Mouse (Mus musculus): Measurements from ENCODE around the gene Strn3. TPM values are rescaled to one million over a fixed set of nuclear protein-coding genes. Genes with fewer than 3 reads are reported as not detected.
"Not testable (repeated sequence)": the region's sequence is repeated elsewhere in the genome, so short reads cannot be mapped to it uniquely, and the experiment has no call there.

The Strn3 gene
- polyA plus RNA-seq, 1 experiment from 2014 or later = 55.2 TPM

- Histone ChIP-seq H3K9ac (ENCODE audit: low read length) (no peak overlapping the region), H3K27me3 (ENCODE audit: control insufficient read depth, insufficient read depth, low read length) (no peaks in the 10 kb centered on the region), H3K9me3 (ENCODE audit: control insufficient read depth, low read length) (no peaks in the 10 kb centered on the region), H3K4me3 (ENCODE audit: low read depth, low read length) (no peak overlapping the region), H3K4me1 (ENCODE audit: control insufficient read depth, insufficient read depth, low read length) (no peaks in the 10 kb centered on the region), H3K4me2 (no peak overlapping the region), H3K36me3 (ENCODE audit: control insufficient read depth, insufficient read depth, low read length) (no peaks in the 10 kb centered on the region), H3K27ac (ENCODE audit: low read depth, low read length) (no peak overlapping the region)
- 78% methylated on average over 2 of the region's 2 CpGs for WGBS
- DNase-seq (ENCODE audit: low spot score, missing footprints) = no peak
- ATAC-seq (ENCODE audit: low FRiP score) = no peak
These were observed 15.3 kb downstream of the Strn3 start for GRCm38 (mm10) chr12:51676442-51676841.

DNA sequence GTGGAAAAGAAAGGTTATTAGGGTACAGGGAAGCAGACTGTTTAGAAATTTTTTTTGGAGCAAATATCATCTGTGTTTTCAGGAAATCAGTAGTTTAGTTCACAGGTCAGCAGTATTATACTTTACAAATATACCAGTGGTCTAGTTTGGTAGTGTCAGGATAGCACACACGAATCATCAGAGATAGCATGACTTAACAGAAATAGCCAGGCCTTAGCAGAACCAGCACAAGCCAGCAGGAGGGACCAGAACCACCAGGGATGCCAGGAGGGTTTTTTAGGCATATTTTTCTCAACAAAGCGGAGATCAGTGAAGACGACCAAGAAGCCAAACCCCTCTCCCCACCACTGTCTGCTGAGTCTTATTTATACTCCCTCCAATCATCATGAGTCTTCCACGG, 18.4 kb downstream of the Strn3 start:
- ATAC-seq (ENCODE audit: low FRiP score) (no peak), DNase-seq (ENCODE audit: low spot score, missing footprints) (no peak)
- H3K27me3 ChIP-seq (ENCODE audit: control insufficient read depth, insufficient read depth, low read length) = no peaks in the 10 kb centered on the region
- no peaks in the 10 kb centered on the region for H3K36me3 ChIP-seq (ENCODE audit: control insufficient read depth, insufficient read depth, low read length)
- WGBS = 68% methylated on average over 4 of the region's 4 CpGs
- H3K4me3 ChIP-seq (ENCODE audit: low read depth, low read length) = no peak overlapping the region
- no peaks in the 10 kb centered on the region for H3K9me3 ChIP-seq (ENCODE audit: control insufficient read depth, low read length)
- H3K27ac ChIP-seq (ENCODE audit: low read depth, low read length) = no peak overlapping the region
- no peak overlapping the region for H3K9ac ChIP-seq (ENCODE audit: low read length)
- no peaks in the 10 kb centered on the region for H3K4me1 ChIP-seq (ENCODE audit: control insufficient read depth, insufficient read depth, low read length)
- no peak overlapping the region for H3K4me2 ChIP-seq

GRCm38 (mm10) chr12:51671231-51671891, 20.3 kb downstream of the Strn3 start:
- H3K4me1 ChIP-seq (ENCODE audit: control insufficient read depth, insufficient read depth, low read length) = no peaks in the 10 kb centered on the region
- H3K9me3 ChIP-seq (ENCODE audit: control insufficient read depth, low read length) = no peaks in the 10 kb centered on the region
- no peak overlapping the region for H3K27ac ChIP-seq (ENCODE audit: low read depth, low read length)
- no peak overlapping the region for H3K4me2 ChIP-seq
- 28% methylated on average over 5 of the region's 5 CpGs for WGBS
- H3K4me3 ChIP-seq (ENCODE audit: low read depth, low read length) = no peak overlapping the region
- no peaks in the 10 kb centered on the region for H3K27me3 ChIP-seq (ENCODE audit: control insufficient read depth, insufficient read depth, low read length)
- H3K36me3 ChIP-seq (ENCODE audit: control insufficient read depth, insufficient read depth, low read length) = no peaks in the 10 kb centered on the region
- no peak overlapping the region for H3K9ac ChIP-seq (ENCODE audit: low read length)
- DNase-seq (ENCODE audit: low spot score, missing footprints) (no peak), ATAC-seq (ENCODE audit: low FRiP score) (no peak)

DNA sequence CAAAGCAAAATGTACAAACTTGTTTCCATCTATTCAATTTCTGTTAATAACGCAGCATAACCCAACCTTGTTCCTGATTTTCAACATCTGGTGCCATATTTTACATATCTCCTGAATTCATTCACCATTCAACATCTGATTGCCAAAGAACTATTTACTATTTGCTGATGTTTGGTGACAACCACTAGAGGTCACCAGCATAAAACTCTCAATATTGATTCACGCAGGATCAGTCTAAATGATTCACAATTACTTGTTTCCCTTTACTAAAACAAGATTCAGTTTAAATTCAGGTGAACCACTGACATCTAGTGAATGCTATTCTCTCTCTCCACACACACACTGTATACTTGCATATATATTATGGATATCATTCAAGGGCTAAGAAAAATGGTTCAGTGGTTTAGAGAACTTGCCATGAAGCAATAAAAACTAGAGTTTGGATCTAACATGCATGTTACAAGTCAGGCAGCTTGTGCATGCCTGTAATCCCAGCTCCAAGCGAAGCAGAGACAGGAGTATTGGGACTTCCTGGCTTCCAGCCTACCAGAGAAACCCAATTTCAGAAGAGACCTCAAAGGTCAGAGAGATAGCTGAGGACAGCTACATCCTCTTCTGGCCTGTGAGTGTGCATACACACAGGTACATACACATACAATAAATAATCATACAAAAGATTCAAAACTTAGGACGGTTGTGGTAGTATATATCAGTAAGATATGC, 24.8 kb downstream of the Strn3 start:
- 79% methylated on average over 4 of the region's 4 CpGs for WGBS
- DNase-seq (ENCODE audit: low spot score, missing footprints) (no peak), ATAC-seq (ENCODE audit: low FRiP score) (no peak)
- Histone ChIP-seq H3K4me2 (no peak overlapping the region), H3K36me3 (ENCODE audit: control insufficient read depth, insufficient read depth, low read length) (no peaks in the 10 kb centered on the region), H3K9me3 (ENCODE audit: control insufficient read depth, low read length) (no peaks in the 10 kb centered on the region), H3K4me1 (ENCODE audit: control insufficient read depth, insufficient read depth, low read length) (no peaks in the 10 kb centered on the region), H3K27me3 (ENCODE audit: control insufficient read depth, insufficient read depth, low read length) (no peaks in the 10 kb centered on the region), H3K27ac (ENCODE audit: low read depth, low read length) (no peak overlapping the region), H3K9ac (ENCODE audit: low read length) (no peak overlapping the region), H3K4me3 (ENCODE audit: low read depth, low read length) (no peak overlapping the region)

DNA sequence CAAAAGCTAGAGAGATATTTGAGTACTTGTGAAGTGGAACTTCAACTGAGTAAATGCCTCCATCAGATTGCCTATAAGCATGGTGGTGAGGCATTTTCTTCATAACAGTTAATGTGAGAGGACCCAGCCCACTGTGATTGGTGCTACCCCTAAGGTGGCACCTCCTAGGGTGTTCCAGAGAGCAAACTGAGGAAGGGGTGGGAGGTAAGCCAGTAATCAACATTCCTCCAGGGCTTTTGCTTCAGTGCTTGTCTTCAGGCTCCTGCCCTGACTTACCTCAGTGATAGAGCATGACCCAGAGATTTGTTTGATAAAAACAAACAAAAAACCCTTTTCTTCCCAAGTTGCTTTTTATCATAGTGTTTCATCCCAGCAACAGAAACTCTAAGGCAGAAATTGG, 27.8 kb downstream of the Strn3 start:
- ATAC-seq (ENCODE audit: low FRiP score) (no peak), DNase-seq (ENCODE audit: low spot score, missing footprints) (no peak)
- Histone ChIP-seq H3K4me2 (no peak overlapping the region), H3K27me3 (ENCODE audit: control insufficient read depth, insufficient read depth, low read length) (no peaks in the 10 kb centered on the region), H3K9me3 (ENCODE audit: control insufficient read depth, low read length) (no peaks in the 10 kb centered on the region), H3K4me1 (ENCODE audit: control insufficient read depth, insufficient read depth, low read length) (no peaks in the 10 kb centered on the region), H3K36me3 (ENCODE audit: control insufficient read depth, insufficient read depth, low read length) (no peaks in the 10 kb centered on the region), H3K4me3 (ENCODE audit: low read depth, low read length) (no peak overlapping the region), H3K27ac (ENCODE audit: low read depth, low read length) (no peak overlapping the region), H3K9ac (ENCODE audit: low read length) (no peak overlapping the region)

GRCm38 (mm10) chr12:51663011-51663410, 28.7 kb downstream of the Strn3 start:
- no peaks in the 10 kb centered on the region for H3K36me3 ChIP-seq (ENCODE audit: control insufficient read depth, insufficient read depth, low read length)
- DNase-seq (ENCODE audit: low spot score, missing footprints) (no peak), ATAC-seq (ENCODE audit: low FRiP score) (no peak)
- H3K27ac ChIP-seq (ENCODE audit: low read depth, low read length) = no peak overlapping the region
- H3K27me3 ChIP-seq (ENCODE audit: control insufficient read depth, insufficient read depth, low read length) = no peaks in the 10 kb centered on the region
- no peak overlapping the region for H3K4me3 ChIP-seq (ENCODE audit: low read depth, low read length)
- H3K9me3 ChIP-seq (ENCODE audit: control insufficient read depth, low read length) = no peaks in the 10 kb centered on the region
- H3K4me1 ChIP-seq (ENCODE audit: control insufficient read depth, insufficient read depth, low read length) = no peaks in the 10 kb centered on the region
- H3K4me2 ChIP-seq = no peak overlapping the region
- H3K9ac ChIP-seq (ENCODE audit: low read length) = no peak overlapping the region

- DNase-seq (ENCODE audit: low spot score, missing footprints) (no peak), ATAC-seq (ENCODE audit: low FRiP score) (no peak)
- WGBS = 83% methylated on average over 1 of the region's 1 CpGs
- no peaks in the 10 kb centered on the region for H3K27me3 ChIP-seq (ENCODE audit: control insufficient read depth, insufficient read depth, low read length)
- H3K4me3 ChIP-seq (ENCODE audit: low read depth, low read length) = no peak overlapping the region
- H3K27ac ChIP-seq (ENCODE audit: low read depth, low read length) = no peak overlapping the region
- no peak overlapping the region for H3K9ac ChIP-seq (ENCODE audit: low read length)
- no peaks in the 10 kb centered on the region for H3K4me1 ChIP-seq (ENCODE audit: control insufficient read depth, insufficient read depth, low read length)
- no peak overlapping the region for H3K4me2 ChIP-seq
- peaks cover 4% of the 10 kb centered on the region for H3K36me3 ChIP-seq (ENCODE audit: control insufficient read depth, insufficient read depth, low read length)
- no peaks in the 10 kb centered on the region for H3K9me3 ChIP-seq (ENCODE audit: control insufficient read depth, low read length)
These were observed 35.7 kb downstream of the Strn3 start for GRCm38 (mm10) chr12:51655944-51656465.

DNA sequence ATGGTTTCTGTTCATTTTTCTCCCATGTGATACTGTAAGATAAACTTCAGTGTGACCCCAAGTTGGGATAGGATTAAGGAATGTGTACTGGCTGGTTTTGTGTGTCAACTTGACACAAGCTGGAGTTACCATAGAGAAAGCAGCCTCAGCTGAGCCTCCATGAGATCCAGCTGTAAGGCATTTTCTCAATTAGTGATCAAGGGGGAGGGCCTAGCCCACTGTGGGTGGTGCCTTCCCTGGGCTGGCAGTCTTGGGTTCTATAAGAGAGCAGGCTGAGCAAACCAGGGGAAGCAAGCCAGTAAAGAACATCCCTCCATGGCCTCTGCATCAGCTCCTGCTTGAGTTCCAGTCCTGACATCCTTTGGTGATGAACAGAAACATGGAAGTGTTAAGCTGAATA, 42.3 kb downstream of the Strn3 start:
- not testable (repeated sequence) for H3K4me3 ChIP-seq (ENCODE audit: low read depth, low read length); ATAC-seq (ENCODE audit: low FRiP score); H3K9me3 ChIP-seq (ENCODE audit: control insufficient read depth, low read length); H3K9ac ChIP-seq (ENCODE audit: low read length); DNase-seq (ENCODE audit: low spot score, missing footprints); H3K4me2 ChIP-seq; H3K36me3 ChIP-seq (ENCODE audit: control insufficient read depth, insufficient read depth, low read length); H3K27ac ChIP-seq (ENCODE audit: low read depth, low read length); H3K4me1 ChIP-seq (ENCODE audit: control insufficient read depth, insufficient read depth, low read length); H3K27me3 ChIP-seq (ENCODE audit: control insufficient read depth, insufficient read depth, low read length)

GRCm38 (mm10) chr12:51641871-51642270, 49.8 kb downstream of the Strn3 start:
- H3K4me2 ChIP-seq = no peak overlapping the region
- no peak overlapping the region for H3K4me3 ChIP-seq (ENCODE audit: low read depth, low read length)
- DNase-seq (ENCODE audit: low spot score, missing footprints) = no peak
- H3K9me3 ChIP-seq (ENCODE audit: control insufficient read depth, low read length) = no peaks in the 10 kb centered on the region
- 73% methylated on average over 6 of the region's 6 CpGs for WGBS
- 0 out of 2 replicates have a peak, but pooled peaks cover 2% of the 10 kb centered on the region for H3K36me3 ChIP-seq (ENCODE audit: control insufficient read depth, insufficient read depth, low read length)
- H3K27ac ChIP-seq (ENCODE audit: low read depth, low read length) = no peak overlapping the region
- ATAC-seq (ENCODE audit: low FRiP score) = no peak
- no peaks in the 10 kb centered on the region for H3K27me3 ChIP-seq (ENCODE audit: control insufficient read depth, insufficient read depth, low read length)
- H3K4me1 ChIP-seq (ENCODE audit: control insufficient read depth, insufficient read depth, low read length) = no peaks in the 10 kb centered on the region
- H3K9ac ChIP-seq (ENCODE audit: low read length) = no peak overlapping the region

Data from midbrain, embryonic 11.5 days (tissue).